Mouse (Mus musculus): ENCODE data around the gene Ube2t. TPM values are rescaled to one million over a fixed set of nuclear protein-coding genes. Genes with fewer than 3 reads are reported as not detected.

The Ube2t gene
- total and polyA plus RNA-seq, 3 experiments = 3.2 to 5.9 (median 5.9) TPM

DNA sequence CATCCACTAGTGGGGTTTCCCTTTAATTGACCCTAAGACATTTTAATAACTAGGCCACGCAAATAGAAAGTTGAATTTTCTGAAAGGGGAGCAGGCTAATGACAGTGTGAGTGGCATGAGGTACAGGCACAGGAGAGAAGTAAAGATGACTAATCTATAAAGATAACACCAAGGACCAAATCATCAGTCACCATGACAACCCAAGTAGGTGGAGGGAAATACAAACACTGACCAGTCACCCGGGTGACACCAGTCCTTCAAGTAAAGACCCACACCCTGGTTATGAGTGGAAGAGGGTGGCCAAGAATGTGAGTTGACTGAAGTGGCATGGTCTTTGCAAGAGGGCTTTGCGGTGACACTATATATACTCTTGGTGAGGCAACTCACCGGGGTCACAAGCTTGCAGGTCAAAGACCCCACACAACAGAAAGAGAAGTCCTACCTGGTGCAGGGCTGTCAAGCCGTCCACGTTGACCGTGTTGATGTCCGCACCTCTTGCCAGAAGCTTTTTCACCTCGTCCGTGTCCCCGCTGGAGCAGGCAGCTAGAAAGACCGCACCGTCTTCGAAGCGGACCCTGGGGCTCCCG is 7.2 kb upstream of the Ube2t start:
- H3K9ac ChIP-seq (ENCODE audit: low read depth, low read length) = peak overlapping the region; percentile 93
- H3K4me3 ChIP-seq = peak overlapping the region; percentile 91
- no peak for TF ChIP-seq POLR2A (IDR thresholded peaks at IDR 0.05; ENCODE audit: insufficient read depth, low read depth, low read length)
- TF ChIP-seq EP300 (IDR thresholded peaks at IDR 0.05; ENCODE audit: insufficient read depth, low read depth, low read length) = no peak
- no peak for TF ChIP-seq CTCF (IDR thresholded peaks at IDR 0.05)
- H3K36me3 ChIP-seq (ENCODE audit: control insufficient read depth, insufficient read depth, low read length) = peaks cover 2% of the 10 kb centered on the region; the same call in 1 of the 2 replicates
- H3K79me2 ChIP-seq (replicated peaks; ENCODE audit: control insufficient read depth, insufficient read depth, low read length) = peaks cover 5% of the 10 kb centered on the region
- intact Hi-C loops (cut with DNase I) = loop anchor here (2.0 to 5.0 kb wide), 4 partner anchors 20 to 103 kb away; no protein-coding TSS in a partner anchor
- no peak for DNase-seq
- H3K27me3 ChIP-seq (ENCODE audit: control insufficient read depth, insufficient read depth, low read length) = no peaks in the 10 kb centered on the region
- peak overlapping the region; percentile 97 for H3K27ac ChIP-seq
- 2% methylated on average over 16 of the region's 16 CpGs for WGBS
- H3K4me1 ChIP-seq (ENCODE audit: control insufficient read depth, insufficient read depth, low read length) = no peaks in the 10 kb centered on the region; the same call in 1 of the 2 replicates

DNA sequence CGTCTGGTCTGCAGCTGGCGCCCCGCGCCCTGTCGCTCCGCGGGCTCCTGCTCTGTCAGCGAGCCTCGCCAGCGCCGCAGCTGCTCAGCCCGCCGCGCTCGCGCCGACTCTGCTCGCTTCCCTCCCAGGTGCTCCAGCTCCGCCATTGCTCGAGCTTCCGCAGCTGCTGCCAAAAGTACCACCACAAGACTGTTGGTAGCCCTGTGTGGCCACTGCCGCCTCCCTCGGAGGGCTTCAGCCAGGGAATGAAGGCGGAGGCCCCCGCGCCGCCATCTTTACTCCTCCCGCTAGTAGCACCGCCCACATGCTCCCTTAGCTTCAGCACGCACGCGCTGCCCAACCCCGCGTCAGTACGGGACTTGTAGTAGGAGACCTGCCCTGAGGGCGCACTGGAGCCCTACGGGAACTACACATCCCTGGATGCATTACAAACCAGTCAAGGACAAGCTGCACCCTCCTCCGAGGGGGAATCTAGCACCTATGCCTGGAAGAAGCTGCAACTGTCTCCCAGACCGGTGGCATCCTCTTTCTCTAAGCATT is 6.7 kb upstream of the Ube2t start, which contains the start of gene Ppp1r12b:
Gene Ppp1r12b, minus strand, starts transcription at position 306 of the 540 bp plus-strand sequence.
- Histone ChIP-seq H3K4me3 (peak within 1 kb of the TSS; percentile 91), H3K27me3 (ENCODE audit: control insufficient read depth, insufficient read depth, low read length) (no peaks in the 10 kb centered on the region), H3K36me3 (ENCODE audit: control insufficient read depth, insufficient read depth, low read length) (peaks cover 2% of the 10 kb centered on the region; the same call in 1 of the 2 replicates), H3K27ac (peak within 1 kb of the TSS; percentile 97), H3K4me1 (ENCODE audit: control insufficient read depth, insufficient read depth, low read length) (no peaks in the 10 kb centered on the region; the same call in 1 of the 2 replicates), H3K9ac (ENCODE audit: low read depth, low read length) (peak within 1 kb of the TSS; percentile 93), H3K79me2 (replicated peaks; ENCODE audit: control insufficient read depth, insufficient read depth, low read length) (peaks cover 5% of the 10 kb centered on the region)
- peak; percentile 63 for TF ChIP-seq CTCF (IDR thresholded peaks at IDR 0.05)
- peak; percentile 83; the same call in 1 of the 2 replicates for TF ChIP-seq EP300 (IDR thresholded peaks at IDR 0.05; ENCODE audit: insufficient read depth, low read depth, low read length)
- TF ChIP-seq POLR2A (IDR thresholded peaks at IDR 0.05; ENCODE audit: insufficient read depth, low read depth, low read length) = peak; percentile 96
- intact Hi-C loops (cut with DNase I) = loop anchor here (2.0 to 5.0 kb wide), 4 partner anchors 21 to 103 kb away; no protein-coding TSS in a partner anchor
- DNase-seq = peak; percentile 95 to 96
- WGBS = under 1% methylated on average over 39 of the region's 39 CpGs

DNA sequence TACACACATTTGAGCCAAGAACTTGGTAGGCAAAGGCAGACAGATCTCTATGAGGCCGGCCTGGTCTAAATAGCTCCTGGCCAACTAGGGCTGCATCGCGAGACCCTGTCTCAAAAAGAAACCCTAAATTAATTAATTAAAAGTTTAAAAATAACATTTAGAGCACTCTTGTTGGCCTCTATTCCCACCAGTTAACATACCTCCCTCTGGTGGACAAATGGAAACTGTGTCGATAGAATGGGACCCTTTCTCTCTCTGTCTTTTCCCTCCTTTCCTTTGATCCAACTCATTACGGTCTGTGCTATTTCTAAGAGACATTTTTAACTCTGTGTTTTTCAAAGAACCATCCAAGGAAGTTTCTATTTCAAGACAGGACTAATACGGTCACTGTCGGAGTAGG is 1.7 kb upstream of the Ube2t start:
- Histone ChIP-seq H3K36me3 (ENCODE audit: control insufficient read depth, insufficient read depth, low read length) (no peaks in the 10 kb centered on the region), H3K27me3 (ENCODE audit: control insufficient read depth, insufficient read depth, low read length) (no peaks in the 10 kb centered on the region), H3K4me3 (no peak overlapping the region), H3K27ac (no peak overlapping the region), H3K79me2 (replicated peaks; ENCODE audit: control insufficient read depth, insufficient read depth, low read length) (no peaks in the 10 kb centered on the region), H3K9ac (ENCODE audit: low read depth, low read length) (no peak overlapping the region), H3K4me1 (ENCODE audit: control insufficient read depth, insufficient read depth, low read length) (peaks cover 2% of the 10 kb centered on the region; the same call in 1 of the 2 replicates)
- intact Hi-C loops (cut with DNase I) = loop anchor here (10.0 kb wide), 2 partner anchors 236 to 326 kb away; no protein-coding TSS in a partner anchor
- 35% methylated on average over 7 of the region's 7 CpGs for WGBS
- no peak for DNase-seq
- TF ChIP-seq CTCF (IDR thresholded peaks at IDR 0.05) (peak; percentile 68), EP300 (IDR thresholded peaks at IDR 0.05; ENCODE audit: insufficient read depth, low read depth, low read length) (no peak)

DNA sequence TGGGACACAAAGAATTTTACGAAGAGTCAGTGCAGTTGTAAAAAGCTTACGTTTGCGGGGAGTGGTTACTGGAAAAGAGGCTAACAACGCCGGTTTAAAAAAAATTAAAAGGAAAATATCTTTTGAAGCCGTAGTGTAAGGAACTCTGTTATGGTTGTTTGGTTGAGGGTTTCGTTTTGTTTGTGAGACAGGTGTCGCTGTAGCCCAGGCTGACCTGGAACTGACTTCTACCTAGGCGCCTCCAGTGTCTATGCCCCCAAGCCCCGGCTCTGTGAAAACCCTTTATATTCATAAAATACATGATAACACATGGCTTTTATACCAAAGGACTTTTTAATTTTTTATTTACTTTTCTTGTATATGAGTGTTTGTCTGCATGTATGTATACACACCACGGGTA is 456 bp downstream of the Ube2t start:
- Histone ChIP-seq H3K9ac (ENCODE audit: low read depth, low read length) (peak overlapping the region; percentile 53), H3K27me3 (ENCODE audit: control insufficient read depth, insufficient read depth, low read length) (no peaks in the 10 kb centered on the region), H3K4me3 (peak overlapping the region; percentile 64), H3K27ac (peak overlapping the region; percentile 74), H3K4me1 (ENCODE audit: control insufficient read depth, insufficient read depth, low read length) (peaks cover 2% of the 10 kb centered on the region; the same call in 1 of the 2 replicates), H3K79me2 (replicated peaks; ENCODE audit: control insufficient read depth, insufficient read depth, low read length) (no peaks in the 10 kb centered on the region), H3K36me3 (ENCODE audit: control insufficient read depth, insufficient read depth, low read length) (no peaks in the 10 kb centered on the region)
- TF ChIP-seq CTCF (IDR thresholded peaks at IDR 0.05) (peak; percentile 46), EP300 (IDR thresholded peaks at IDR 0.05; ENCODE audit: insufficient read depth, low read depth, low read length) (no peak), POLR2A (IDR thresholded peaks at IDR 0.05; ENCODE audit: insufficient read depth, low read depth, low read length) (no peak)
- intact Hi-C loops (cut with DNase I) = loop anchor here (10.0 kb wide), 2 partner anchors 238 to 328 kb away; no protein-coding TSS in a partner anchor
- WGBS = 3% methylated on average over 11 of the region's 11 CpGs
- peak in 1 of 2 experiments; percentile 10 for DNase-seq

DNA sequence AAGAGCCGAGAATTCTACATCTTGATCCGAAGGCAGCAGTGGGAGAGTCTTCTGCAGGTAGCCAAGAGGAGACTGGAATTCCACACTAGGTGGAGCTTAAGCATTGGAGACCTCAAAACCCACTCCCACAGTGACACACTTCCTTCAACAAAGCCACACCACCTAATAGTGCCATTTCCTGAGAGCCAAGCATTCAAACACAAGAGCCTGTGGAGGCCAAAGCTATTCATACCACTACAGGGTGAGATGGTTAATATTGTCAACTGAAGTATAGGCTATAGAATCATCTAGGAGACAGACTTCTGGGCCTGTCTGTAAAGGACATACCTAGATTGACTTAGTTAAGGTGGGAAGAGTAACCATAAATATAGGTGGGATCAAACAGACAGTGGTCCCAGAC is 3.1 kb downstream of the Ube2t start:
- DNase-seq = no peak
- WGBS = 92% methylated on average over 2 of the region's 2 CpGs
- Histone ChIP-seq H3K4me3 (no peak overlapping the region), H3K9ac (ENCODE audit: low read depth, low read length) (no peak overlapping the region), H3K27me3 (ENCODE audit: control insufficient read depth, insufficient read depth, low read length) (no peaks in the 10 kb centered on the region), H3K27ac (no peak overlapping the region), H3K4me1 (ENCODE audit: control insufficient read depth, insufficient read depth, low read length) (peaks cover 2% of the 10 kb centered on the region; the same call in 1 of the 2 replicates), H3K79me2 (replicated peaks; ENCODE audit: control insufficient read depth, insufficient read depth, low read length) (no peaks in the 10 kb centered on the region), H3K36me3 (ENCODE audit: control insufficient read depth, insufficient read depth, low read length) (no peaks in the 10 kb centered on the region)
- intact Hi-C loops (cut with DNase I) = loop anchor here (10.0 kb wide), 2 partner anchors 241 to 331 kb away; no protein-coding TSS in a partner anchor
- TF ChIP-seq POLR2A (IDR thresholded peaks at IDR 0.05; ENCODE audit: insufficient read depth, low read depth, low read length) (no peak), CTCF (IDR thresholded peaks at IDR 0.05) (no peak), EP300 (IDR thresholded peaks at IDR 0.05; ENCODE audit: insufficient read depth, low read depth, low read length) (no peak)

DNA sequence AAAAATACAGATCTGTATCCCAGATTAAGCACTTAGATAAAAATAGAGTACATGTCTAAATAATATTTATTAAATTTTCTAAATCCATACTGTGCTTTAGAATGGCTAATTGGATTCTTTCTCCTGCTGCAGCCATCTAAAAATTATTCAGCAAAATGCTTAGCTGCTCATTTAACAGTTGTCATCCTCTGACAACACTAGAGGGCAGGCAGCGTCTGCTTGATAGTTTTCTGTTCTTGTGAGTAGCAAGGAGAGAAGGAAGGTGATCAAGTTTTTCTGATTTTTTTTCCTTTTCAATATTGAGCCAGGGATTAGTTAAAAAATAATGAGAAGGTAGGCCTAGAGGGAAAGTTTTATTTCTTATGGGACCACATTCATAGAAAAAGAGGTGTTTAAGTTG is 10.6 kb downstream of the Ube2t start:
- H3K27ac ChIP-seq = no peak overlapping the region
- 83% methylated on average over 1 of the region's 1 CpGs for WGBS
- H3K9ac ChIP-seq (ENCODE audit: low read depth, low read length) = no peak overlapping the region
- no peaks in the 10 kb centered on the region for H3K79me2 ChIP-seq (replicated peaks; ENCODE audit: control insufficient read depth, insufficient read depth, low read length)
- H3K4me1 ChIP-seq (ENCODE audit: control insufficient read depth, insufficient read depth, low read length) = no peaks in the 10 kb centered on the region
- TF ChIP-seq EP300 (IDR thresholded peaks at IDR 0.05; ENCODE audit: insufficient read depth, low read depth, low read length) = no peak
- TF ChIP-seq CTCF (IDR thresholded peaks at IDR 0.05) = peak; percentile 61
- no peak for DNase-seq
- intact Hi-C loops (cut with DNase I) = loop anchor here (5.0 kb wide), 1 partner anchor 134 kb away; the partner anchor contains the start of gene Lgr6
- no peaks in the 10 kb centered on the region for H3K36me3 ChIP-seq (ENCODE audit: control insufficient read depth, insufficient read depth, low read length)
- no peaks in the 10 kb centered on the region for H3K27me3 ChIP-seq (ENCODE audit: control insufficient read depth, insufficient read depth, low read length)
- H3K4me3 ChIP-seq = no peak overlapping the region

Measured in heart, adult 2 months (tissue).